Mouse (Mus musculus): ENCODE results near the gene Stpg2. TPM values are rescaled to one million over a fixed set of nuclear protein-coding genes. Genes with fewer than 3 reads are reported as not detected.
"Not testable (repeated sequence)": the region's sequence is repeated elsewhere in the genome, so short reads cannot be mapped to it uniquely, and the experiment has no call there.

Gene Stpg2
- polyA plus RNA-seq, 1 experiment from 2014 or later: not detected

DNA sequence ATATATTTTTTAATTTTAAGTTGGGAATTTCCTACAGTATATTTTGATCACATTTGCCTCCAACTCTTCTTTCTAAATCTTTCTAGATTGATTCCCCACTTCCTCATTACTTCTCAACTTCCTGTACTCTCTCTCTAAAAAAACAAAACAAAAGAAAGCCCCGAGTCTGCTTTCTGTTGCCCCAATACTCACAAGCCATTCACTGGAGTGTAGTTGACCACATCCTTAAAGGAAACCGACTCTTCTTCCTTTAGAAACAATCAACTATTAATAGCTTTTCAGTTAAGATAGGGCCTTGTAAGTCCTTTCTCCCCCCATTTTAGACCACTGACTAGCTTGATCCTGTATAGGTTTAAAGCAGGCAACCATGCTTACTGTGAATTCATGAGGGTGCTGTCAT lies 39.7 kb downstream of the Stpg2 start:
- 31% methylated on average over 2 of the region's 2 CpGs for WGBS (ENCODE audit: insufficient replicate concordance)
- DNase-seq (no peak), ATAC-seq (peak; percentile 25; the same call in 1 of the 2 replicates)
- no peak for TF ChIP-seq CTCF (IDR thresholded peaks at IDR 0.05; ENCODE audit: low read depth)
- no peak for TF ChIP-seq EP300 (IDR thresholded peaks at IDR 0.05; ENCODE audit: low read depth)
- no peaks in the 10 kb centered on the region for H3K36me3 ChIP-seq (replicated peaks; ENCODE audit: insufficient read depth, low read length)
- no peak overlapping the region for H3K27ac ChIP-seq (ENCODE audit: low read depth)
- no peak overlapping the region for H3K4me2 ChIP-seq (ENCODE audit: low read depth, low read length)
- no peak overlapping the region for H3K4me3 ChIP-seq (ENCODE audit: low read depth, low read length)
- H3K27me3 ChIP-seq (ENCODE audit: insufficient read depth, low read length): no peaks in the 10 kb centered on the region
- no peak overlapping the region for H3K9ac ChIP-seq (replicated peaks)
- no peaks in the 10 kb centered on the region for H3K4me1 ChIP-seq (ENCODE audit: insufficient read depth)
- no peaks in the 10 kb centered on the region for H3K9me3 ChIP-seq (ENCODE audit: low read length)

DNA sequence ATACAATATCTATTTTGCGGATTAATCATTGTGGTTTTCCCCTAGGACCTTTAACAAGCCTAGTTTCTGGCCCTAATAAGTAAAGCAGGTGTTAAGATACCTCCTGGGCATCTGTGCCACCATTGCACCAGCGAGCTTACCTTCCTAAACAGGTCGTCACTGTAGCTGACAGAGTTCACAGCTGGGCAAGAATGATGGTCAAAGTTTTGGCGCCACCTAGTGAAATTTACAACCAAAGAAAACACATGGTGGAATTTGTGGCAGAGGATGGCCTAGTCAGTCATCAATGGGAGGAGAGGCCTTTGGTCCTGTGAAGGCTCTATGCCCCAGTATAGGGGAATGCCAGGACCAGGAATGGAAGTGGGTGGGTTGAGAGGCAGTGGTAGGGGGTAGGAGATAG lies 41.0 kb downstream of the Stpg2 start:
- H3K4me2 ChIP-seq (ENCODE audit: low read depth, low read length): no peak overlapping the region
- no peaks in the 10 kb centered on the region for H3K36me3 ChIP-seq (replicated peaks; ENCODE audit: insufficient read depth, low read length)
- H3K27ac ChIP-seq (ENCODE audit: low read depth): no peak overlapping the region
- TF ChIP-seq EP300 (IDR thresholded peaks at IDR 0.05; ENCODE audit: low read depth) (no peak), CTCF (IDR thresholded peaks at IDR 0.05; ENCODE audit: low read depth) (peak; percentile 50)
- no peak overlapping the region for H3K4me3 ChIP-seq (ENCODE audit: low read depth, low read length)
- DNase-seq: no peak
- ATAC-seq: no peak
- WGBS (ENCODE audit: insufficient replicate concordance): 60% methylated on average over 4 of the region's 4 CpGs
- H3K27me3 ChIP-seq (ENCODE audit: insufficient read depth, low read length): no peaks in the 10 kb centered on the region
- H3K4me1 ChIP-seq (ENCODE audit: insufficient read depth): no peaks in the 10 kb centered on the region
- no peaks in the 10 kb centered on the region for H3K9me3 ChIP-seq (ENCODE audit: low read length)
- no peak overlapping the region for H3K9ac ChIP-seq (replicated peaks)

DNA sequence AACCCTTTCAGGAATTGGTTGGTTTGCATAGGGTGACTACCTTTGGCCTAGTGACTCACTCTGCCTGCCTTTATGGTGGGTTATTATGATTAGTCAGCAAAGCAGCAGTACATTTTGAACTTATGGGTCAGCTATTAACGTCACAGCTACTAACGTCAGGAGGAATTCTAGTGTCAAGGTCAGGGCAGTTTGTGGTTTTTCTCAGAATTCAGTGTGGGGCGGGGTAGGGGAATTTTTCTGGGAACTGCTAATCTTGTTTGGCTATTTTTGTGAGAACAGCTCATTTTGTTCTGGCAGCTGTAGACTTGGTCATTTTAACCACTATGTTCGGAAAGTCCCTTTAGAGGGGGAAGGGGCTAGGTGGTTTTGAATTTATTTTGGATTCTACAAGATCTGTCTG lies 56.9 kb downstream of the Stpg2 start:
- DNase-seq; H3K4me3 ChIP-seq (ENCODE audit: low read depth, low read length); H3K9me3 ChIP-seq (ENCODE audit: low read length); H3K36me3 ChIP-seq (replicated peaks; ENCODE audit: insufficient read depth, low read length); H3K27ac ChIP-seq (ENCODE audit: low read depth); H3K9ac ChIP-seq (replicated peaks); H3K27me3 ChIP-seq (ENCODE audit: insufficient read depth, low read length); H3K4me2 ChIP-seq (ENCODE audit: low read depth, low read length); H3K4me1 ChIP-seq (ENCODE audit: insufficient read depth); ATAC-seq: not testable (repeated sequence)
- 52% methylated on average over 4 of the region's 4 CpGs for WGBS (ENCODE audit: insufficient replicate concordance)

DNA sequence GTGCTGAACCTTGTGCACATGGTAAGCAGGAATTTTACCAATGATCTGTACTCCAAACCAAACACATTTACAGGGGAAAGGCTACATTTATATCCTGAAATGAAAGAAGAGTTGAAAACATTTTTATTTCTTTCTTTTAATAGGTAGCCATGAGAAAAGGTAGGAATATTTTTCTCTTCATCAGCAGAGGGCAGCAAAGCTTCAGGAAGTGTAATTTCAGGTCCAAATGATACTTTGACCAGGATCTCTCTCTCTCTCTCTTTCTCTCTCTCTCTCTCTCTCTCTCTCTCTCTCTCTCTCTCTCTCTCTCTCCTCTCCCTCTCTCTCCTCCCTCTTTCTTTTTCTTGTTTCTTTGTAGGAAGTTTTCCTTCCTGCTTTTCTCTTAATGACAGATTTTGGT lies 92.4 kb downstream of the Stpg2 start:
- H3K36me3 ChIP-seq (replicated peaks; ENCODE audit: insufficient read depth, low read length): no peaks in the 10 kb centered on the region
- no peak overlapping the region for H3K27ac ChIP-seq (ENCODE audit: low read depth)
- no peak overlapping the region for H3K4me2 ChIP-seq (ENCODE audit: low read depth, low read length)
- no peaks in the 10 kb centered on the region for H3K4me1 ChIP-seq (ENCODE audit: insufficient read depth)
- H3K9ac ChIP-seq (replicated peaks): no peak overlapping the region
- TF ChIP-seq CTCF (IDR thresholded peaks at IDR 0.05; ENCODE audit: low read depth) (peak; percentile 49), EP300 (IDR thresholded peaks at IDR 0.05; ENCODE audit: low read depth) (no peak)
- H3K9me3 ChIP-seq (ENCODE audit: low read length): no peaks in the 10 kb centered on the region
- ATAC-seq: no peak
- no peaks in the 10 kb centered on the region for H3K27me3 ChIP-seq (ENCODE audit: insufficient read depth, low read length)
- DNase-seq: no peak
- no peak overlapping the region for H3K4me3 ChIP-seq (ENCODE audit: low read depth, low read length)

GRCm38 (mm10) chr3:139308078-139308809 lies 102.8 kb downstream of the Stpg2 start:
- H3K36me3 ChIP-seq (replicated peaks; ENCODE audit: insufficient read depth, low read length): no peaks in the 10 kb centered on the region
- no peaks in the 10 kb centered on the region for H3K4me1 ChIP-seq (ENCODE audit: insufficient read depth)
- H3K9ac ChIP-seq (replicated peaks): no peak overlapping the region
- DNase-seq: no peak
- H3K4me3 ChIP-seq (ENCODE audit: low read depth, low read length): no peak overlapping the region
- TF ChIP-seq CTCF (IDR thresholded peaks at IDR 0.05; ENCODE audit: low read depth): no peak
- ATAC-seq: no peak; the same call in 1 of the 2 replicates
- no peak overlapping the region for H3K27ac ChIP-seq (ENCODE audit: low read depth)
- no peak overlapping the region for H3K4me2 ChIP-seq (ENCODE audit: low read depth, low read length)
- H3K9me3 ChIP-seq (ENCODE audit: low read length): no peaks in the 10 kb centered on the region
- WGBS (ENCODE audit: insufficient replicate concordance): 41% methylated on average over 7 of the region's 7 CpGs
- H3K27me3 ChIP-seq (ENCODE audit: insufficient read depth, low read length): no peaks in the 10 kb centered on the region

- Histone ChIP-seq H3K9ac (replicated peaks) (no peak overlapping the region), H3K27me3 (ENCODE audit: insufficient read depth, low read length) (no peaks in the 10 kb centered on the region), H3K4me1 (ENCODE audit: insufficient read depth) (no peaks in the 10 kb centered on the region), H3K4me3 (ENCODE audit: low read depth, low read length) (no peak overlapping the region), H3K27ac (ENCODE audit: low read depth) (no peak overlapping the region), H3K9me3 (ENCODE audit: low read length) (no peaks in the 10 kb centered on the region), H3K4me2 (ENCODE audit: low read depth, low read length) (no peak overlapping the region), H3K36me3 (replicated peaks; ENCODE audit: insufficient read depth, low read length) (no peaks in the 10 kb centered on the region)
- no peak for TF ChIP-seq EP300 (IDR thresholded peaks at IDR 0.05; ENCODE audit: low read depth)
- TF ChIP-seq CTCF (IDR thresholded peaks at IDR 0.05; ENCODE audit: low read depth): no peak
- 78% methylated on average over 2 of the region's 2 CpGs for WGBS (ENCODE audit: insufficient replicate concordance)
- ATAC-seq (no peak), DNase-seq (no peak)
Measured at GRCm38 (mm10) chr3:139311721-139312120, 106.2 kb downstream of the Stpg2 start.

DNA sequence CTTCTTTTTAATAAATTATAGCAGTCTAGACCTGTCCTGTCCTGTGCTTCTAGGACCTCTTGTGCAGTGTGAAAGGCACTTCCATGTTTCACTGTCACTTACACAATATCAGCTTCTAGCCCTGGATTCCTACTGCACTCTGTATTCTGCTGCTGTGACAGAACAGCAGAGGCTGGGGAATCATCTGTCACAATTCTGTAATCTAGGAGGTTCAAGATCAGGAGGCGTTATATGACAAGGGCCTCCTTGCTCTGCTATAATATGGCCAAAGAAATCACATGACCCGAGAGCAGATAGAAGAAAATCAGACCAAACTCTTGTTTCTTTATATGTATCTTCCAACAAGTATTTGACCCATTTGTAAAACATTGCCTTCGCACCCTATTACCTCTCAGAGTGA lies 175.0 kb downstream of the Stpg2 start:
- TF ChIP-seq EP300 (IDR thresholded peaks at IDR 0.05; ENCODE audit: low read depth): no peak
- no peak for TF ChIP-seq CTCF (IDR thresholded peaks at IDR 0.05; ENCODE audit: low read depth)
- DNase-seq (no peak), ATAC-seq (no peak)
- H3K9me3 ChIP-seq (ENCODE audit: low read length): no peaks in the 10 kb centered on the region
- H3K27me3 ChIP-seq (ENCODE audit: insufficient read depth, low read length): no peaks in the 10 kb centered on the region
- no peaks in the 10 kb centered on the region for H3K4me1 ChIP-seq (ENCODE audit: insufficient read depth)
- no peak overlapping the region for H3K4me3 ChIP-seq (ENCODE audit: low read depth, low read length)
- H3K36me3 ChIP-seq (replicated peaks; ENCODE audit: insufficient read depth, low read length): no peaks in the 10 kb centered on the region
- H3K27ac ChIP-seq (ENCODE audit: low read depth): no peak overlapping the region
- H3K4me2 ChIP-seq (ENCODE audit: low read depth, low read length): no peak overlapping the region
- 56% methylated on average over 3 of the region's 3 CpGs for WGBS (ENCODE audit: insufficient replicate concordance)
- H3K9ac ChIP-seq (replicated peaks): no peak overlapping the region
